Mouse (Mus musculus) small intestine, adult 2 months (tissue): ENCODE data around the gene Ercc5. TPM values are rescaled to one million over a fixed set of nuclear protein-coding genes. Genes with fewer than 3 reads are reported as not detected.

Experiments
- H3K27ac ChIP-seq: fragments of 200-500 bp; 2 replicates; pipeline ENCODE4 v1.5.1; 2012; ENCODE audit warnings: low read depth, low read length, control low read depth, inconsistent platforms; ENCODE audit not compliant: insufficient read depth
- H3K27me3 ChIP-seq: fragments of 200-500 bp; 2 replicates; pipeline ENCODE4 v1.6.1; 2012; ENCODE audit warnings: mild to moderate bottlenecking, moderate library complexity, low read length, inconsistent platforms; ENCODE audit not compliant: control insufficient read depth, insufficient read depth
- H3K36me3 ChIP-seq: fragments of 200-500 bp; 2 replicates; pipeline ENCODE4 v1.6.1; 2012; ENCODE audit warnings: mild to moderate bottlenecking, low read length, control low read depth, inconsistent platforms; ENCODE audit not compliant: control insufficient read depth, insufficient read depth
- H3K4me1 ChIP-seq: fragments of 200-500 bp; 2 replicates; pipeline ENCODE4 v1.6.1; 2012; ENCODE audit warnings: low read length, inconsistent platforms, mixed read lengths; ENCODE audit not compliant: control insufficient read depth, insufficient read depth, insufficient read length
- H3K4me3 ChIP-seq: fragments of 200-500 bp; 2 replicates; pipeline ENCODE4 v1.5.1; 2012; ENCODE audit warnings: low read depth, mild to moderate bottlenecking, control low read depth, inconsistent platforms, low read length, moderate library complexity
- CTCF ChIP-seq: fragments of 200-500 bp; IDR thresholded peaks from 2 replicates; pipeline ENCODE4 v1.5.1; 2012; ENCODE audit warnings: low read depth, mild to moderate bottlenecking, control low read depth, inconsistent platforms, low read length, moderate library complexity, mixed read lengths; ENCODE audit not compliant: insufficient replicate concordance, insufficient read length; ENCODE audit errors: extremely low read depth
- POLR2A ChIP-seq: fragments of 200-500 bp; IDR thresholded peaks from 2 replicates; pipeline ENCODE4 v1.6.1; 2012; ENCODE audit warnings: low read depth, mild to moderate bottlenecking, control low read depth, inconsistent platforms, low read length, moderate library complexity
- WGBS: fragments of 180-500 bp; shearing (Covaris S2); methylation state at CpG from one replicate; pipeline ENCODE4 v1.1.7; 2018; 5-methylcytosine and 5-hydroxymethylcytosine counted together
- polyA plus RNA-seq: library from polyadenylated mRNA; depleted of rRNA; stranded (reverse); fragments of >200 nt; gene quantifications from 2 replicates; pipeline ENCODE4 v1.2.3, GENCODE M21; 2012

Ercc5 gene
- polyA plus RNA-seq, 1 experiment = 1.7 TPM

DNA sequence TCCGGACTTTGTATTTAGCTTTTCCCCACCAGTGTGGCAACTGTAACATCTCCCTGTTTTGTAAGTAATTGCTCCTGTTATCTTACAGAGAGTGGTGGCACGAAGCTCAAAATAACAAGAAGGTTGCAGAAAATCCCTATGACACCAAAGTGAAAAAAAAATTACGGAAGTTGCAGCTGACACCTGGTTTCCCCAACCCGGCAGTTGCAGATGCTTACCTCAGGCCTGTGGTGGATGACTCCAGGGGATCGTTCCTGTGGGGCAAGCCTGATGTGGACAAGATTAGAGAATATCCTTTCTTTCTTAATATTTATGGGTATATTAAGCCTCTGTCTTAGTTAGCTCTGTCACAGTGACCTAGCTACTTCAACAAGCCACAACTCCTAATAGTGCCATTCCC lies 30.5 kb downstream of the Ercc5 start:
- peaks cover 44% of the 10 kb centered on the region for H3K36me3 ChIP-seq
- no peaks in the 10 kb centered on the region for H3K4me1 ChIP-seq
- no peaks in the 10 kb centered on the region for H3K27me3 ChIP-seq
- WGBS = 95% methylated on average over 5 of the region's 5 CpGs
- H3K4me3 ChIP-seq = no peak overlapping the region
- no peak overlapping the region for H3K27ac ChIP-seq
- TF ChIP-seq POLR2A (no peak), CTCF (no peak)

DNA sequence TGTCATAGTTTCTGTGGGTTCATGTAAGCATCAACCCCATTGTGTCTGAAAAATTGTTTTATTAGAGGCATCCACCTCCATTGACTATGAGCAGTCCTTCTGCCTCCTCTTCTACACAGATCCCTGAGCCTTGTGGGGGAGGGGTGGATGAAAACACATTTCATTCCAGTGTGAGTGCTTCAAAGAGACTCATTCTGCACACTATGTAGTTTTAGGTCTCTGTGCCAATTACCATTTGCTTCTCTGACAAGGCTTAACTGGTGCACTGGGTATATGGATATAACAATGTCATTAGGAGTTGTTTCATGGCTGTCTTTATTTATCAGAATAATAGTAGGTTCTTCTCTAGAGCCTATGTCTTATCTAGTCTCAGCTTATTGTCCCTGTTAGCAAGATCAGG lies 38.9 kb downstream of the Ercc5 start:
- H3K4me1 ChIP-seq = no peaks in the 10 kb centered on the region

GRCm38 (mm10) chr1:44198273-44199171 lies 51.0 kb downstream of the Ercc5 start:
- H3K36me3 ChIP-seq = no peaks in the 10 kb centered on the region
- H3K27me3 ChIP-seq = peaks cover 2% of the 10 kb centered on the region; the same call in 1 of the 2 replicates
- no peak overlapping the region for H3K27ac ChIP-seq
- no peak for TF ChIP-seq POLR2A
- no peak for TF ChIP-seq CTCF
- peaks cover 5% of the 10 kb centered on the region; the same call in 1 of the 2 replicates for H3K4me1 ChIP-seq
- WGBS = 14% methylated on average over 47 of the region's 47 CpGs
- peak overlapping the region; percentile 61 for H3K4me3 ChIP-seq

More for the DNA sequence above, 38.9 kb downstream of the Ercc5 start:
- TF ChIP-seq POLR2A (no peak), CTCF (no peak)
- Histone ChIP-seq H3K27me3 (no peaks in the 10 kb centered on the region), H3K4me3 (no peak overlapping the region), H3K36me3 (peaks cover 4% of the 10 kb centered on the region; the same call in 1 of the 2 replicates), H3K27ac (no peak overlapping the region)

- Histone ChIP-seq H3K27me3 (peaks cover 2% of the 10 kb centered on the region; the same call in 1 of the 2 replicates), H3K36me3 (no peaks in the 10 kb centered on the region), H3K4me1 (peaks cover 5% of the 10 kb centered on the region; the same call in 1 of the 2 replicates), H3K4me3 (no peak overlapping the region), H3K27ac (no peak overlapping the region)
- TF ChIP-seq CTCF (no peak), POLR2A (no peak)
- WGBS = 88% methylated on average over 15 of the region's 15 CpGs
Observed at GRCm38 (mm10) chr1:44202876-44203275, 55.3 kb downstream of the Ercc5 start.

GRCm38 (mm10) chr1:44214443-44214842 lies 66.9 kb downstream of the Ercc5 start:
- Histone ChIP-seq H3K36me3 (no peaks in the 10 kb centered on the region), H3K27ac (no peak overlapping the region), H3K4me3 (no peak overlapping the region), H3K4me1 (no peaks in the 10 kb centered on the region), H3K27me3 (no peaks in the 10 kb centered on the region)
- 52% methylated on average over 2 of the region's 2 CpGs for WGBS
- TF ChIP-seq CTCF = no peak
- TF ChIP-seq POLR2A = no peak

- no peaks in the 10 kb centered on the region for H3K36me3 ChIP-seq
- WGBS = 58% methylated on average over 2 of the region's 2 CpGs
- H3K27ac ChIP-seq = no peak overlapping the region
Observed at GRCm38 (mm10) chr1:44216352-44217116, 69.0 kb downstream of the Ercc5 start.

GRCm38 (mm10) chr1:44217118-44217517 lies 69.6 kb downstream of the Ercc5 start:
- Histone ChIP-seq H3K36me3 (no peaks in the 10 kb centered on the region), H3K27me3 (no peaks in the 10 kb centered on the region), H3K27ac (no peak overlapping the region), H3K4me3 (no peak overlapping the region), H3K4me1 (no peaks in the 10 kb centered on the region)
- TF ChIP-seq CTCF (no peak), POLR2A (no peak)
- 48% methylated on average over 2 of the region's 2 CpGs for WGBS

More at GRCm38 (mm10) chr1:44216352-44217116, 69.0 kb downstream of the Ercc5 start:
- Histone ChIP-seq H3K27me3 (no peaks in the 10 kb centered on the region), H3K4me1 (no peaks in the 10 kb centered on the region), H3K4me3 (no peak overlapping the region)
- TF ChIP-seq CTCF (no peak), POLR2A (no peak)
